Mouse (Mus musculus) adrenal gland, postnatal 25 days (tissue): ENCODE data around the gene Vrk3. TPM values are rescaled to one million over a fixed set of nuclear protein-coding genes. Genes with fewer than 3 reads are reported as not detected.
A peak's percentile ranks its signal among the peaks of the same experiment; 100 is the strongest.

ENCODE experiments used
- DNase-seq: peaks from one replicate; pipeline ENCODE4 v3.0.0; 2021; ENCODE audit warnings: mixed read lengths
- total RNA-seq: library from RNA; stranded (reverse); gene quantifications from 2 replicates; pipeline ENCODE4 v1.2.3, GENCODE M21; 2021

Vrk3 gene
- total RNA-seq, 1 experiment from 2014 or later = 58.7 TPM

- DNase-seq = no peak
These were observed 71.2 kb downstream of the Vrk3 start for GRCm38 (mm10) chr7:44819391-44819790.

GRCm38 (mm10) chr7:44819863-44820262 is 71.7 kb downstream of the Vrk3 start:
- no peak for DNase-seq

- DNase-seq = no peak
These were observed 72.3 kb downstream of the Vrk3 start for GRCm38 (mm10) chr7:44820525-44820924.

GRCm38 (mm10) chr7:44821666-44822448 is 73.6 kb downstream of the Vrk3 start:
- DNase-seq = no peak

GRCm38 (mm10) chr7:44823409-44823808 is 75.2 kb downstream of the Vrk3 start:
- DNase-seq = no peak

GRCm38 (mm10) chr7:44824872-44825271 is 76.7 kb downstream of the Vrk3 start:
- DNase-seq = peak; percentile 81

- DNase-seq = no peak
These were observed 78.6 kb downstream of the Vrk3 start for GRCm38 (mm10) chr7:44826771-44827170.

Other genes with a start within 250 kb of the Vrk3 start
- gene Mybpc2, start 223.8 kb upstream of the Vrk3 start, total RNA-seq = not detected in 2 replicates
- gene Spib, start 216.3 kb upstream of the Vrk3 start, total RNA-seq = 0.43 TPM in 1 of 2 replicates, not detected in the other
- gene Pold1, start 199.6 kb upstream of the Vrk3 start, total RNA-seq = 14.2 and 22.6 TPM in 2 replicates
- gene Nr1h2, start 194.5 kb upstream of the Vrk3 start, total RNA-seq = 133 and 140 TPM in 2 replicates
- gene Napsa, start 176.0 kb upstream of the Vrk3 start, total RNA-seq = 0.88 TPM in 1 of 2 replicates, not detected in the other
- gene Kcnc3, start 157.7 kb upstream of the Vrk3 start, total RNA-seq = 5.9 and 6.0 TPM in 2 replicates
- 2.8 and 4.3 TPM in 2 replicates for gene Myh14, start 77.6 kb upstream of the Vrk3 start, total RNA-seq
- not detected in 2 replicates for gene Izumo2, start 39.7 kb upstream of the Vrk3 start, total RNA-seq
- 0.71 and 0.88 TPM in 2 replicates for gene Zfp473, start 2.6 kb downstream of the Vrk3 start, total RNA-seq
- gene Nup62, start 67.7 kb downstream of the Vrk3 start, total RNA-seq = 40.5 and 44.4 TPM in 2 replicates
- gene Il4i1, start 68.0 kb downstream of the Vrk3 start, total RNA-seq = 2.8 and 3.4 TPM in 2 replicates
- gene Atf5, start 68.2 kb downstream of the Vrk3 start, total RNA-seq = 108 and 165 TPM in 2 replicates
- gene Akt1s1, start 100.6 kb downstream of the Vrk3 start, total RNA-seq = 116 and 138 TPM in 2 replicates
- 62.1 and 88.5 TPM in 2 replicates for gene Tbc1d17, start 100.7 kb downstream of the Vrk3 start, total RNA-seq
- gene Pnkp, start 108.7 kb downstream of the Vrk3 start, total RNA-seq = 53.2 and 55.8 TPM in 2 replicates
- 309 and 326 TPM in 2 replicates for gene Ptov1, start 121.4 kb downstream of the Vrk3 start, total RNA-seq
- 93.7 and 103 TPM in 2 replicates for gene Med25, start 144.3 kb downstream of the Vrk3 start, total RNA-seq
- gene Fuz, start 147.7 kb downstream of the Vrk3 start, total RNA-seq = 37.4 and 37.8 TPM in 2 replicates
- 83.7 and 115 TPM in 2 replicates for gene Ap2a1, start 181.1 kb downstream of the Vrk3 start, total RNA-seq
- not detected in 2 replicates for gene Tsks, start 194.8 kb downstream of the Vrk3 start, total RNA-seq
- 13.3 and 16.5 TPM in 2 replicates for gene Cpt1c, start 226.4 kb downstream of the Vrk3 start, total RNA-seq
- 177 and 221 TPM in 2 replicates for gene Prmt1, start 238.2 kb downstream of the Vrk3 start, total RNA-seq
- 138 and 151 TPM in 2 replicates for gene Irf3, start 249.2 kb downstream of the Vrk3 start, total RNA-seq